Mouse (Mus musculus): Measurements from ENCODE around the gene 1600014C23Rik. TPM values are rescaled to one million over a fixed set of nuclear protein-coding genes. Genes with fewer than 3 reads are reported as not detected.

1600014C23Rik gene
- not detected in 2 replicates for polyA plus RNA-seq (2012; ENCODE audit: low replicate concordance)

DNA sequence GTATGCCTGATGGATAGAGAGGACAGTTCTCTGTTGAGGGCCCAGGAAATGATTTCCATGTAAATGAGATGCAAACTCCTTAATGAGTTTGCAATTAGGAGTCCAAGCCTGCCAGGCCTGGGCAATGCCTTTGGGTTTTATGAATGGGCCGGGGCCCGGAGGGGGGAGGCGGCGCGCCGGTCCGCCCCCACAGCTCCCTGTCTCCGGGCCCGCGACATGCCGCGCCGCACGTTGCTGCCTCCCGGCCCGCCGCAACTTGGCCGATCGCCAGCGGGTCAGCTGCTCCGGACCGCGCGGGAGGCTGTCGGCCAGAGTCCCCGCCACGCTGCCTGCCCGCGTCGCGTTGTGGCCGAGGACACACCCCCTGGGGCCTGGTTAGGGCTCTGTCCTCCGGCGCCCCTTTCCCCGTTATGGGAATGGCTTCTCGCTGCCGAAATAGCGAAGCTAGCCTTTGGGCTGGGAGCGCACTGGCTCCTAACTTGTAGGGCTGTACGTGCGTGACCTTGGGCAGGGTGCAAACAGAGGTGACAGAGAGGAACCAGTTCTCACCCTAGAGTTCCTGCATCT lies at the start of gene 1600014C23Rik:
1600014C23Rik (minus strand) TSS at position 110 of the 567 bp plus-strand sequence.

DNA sequence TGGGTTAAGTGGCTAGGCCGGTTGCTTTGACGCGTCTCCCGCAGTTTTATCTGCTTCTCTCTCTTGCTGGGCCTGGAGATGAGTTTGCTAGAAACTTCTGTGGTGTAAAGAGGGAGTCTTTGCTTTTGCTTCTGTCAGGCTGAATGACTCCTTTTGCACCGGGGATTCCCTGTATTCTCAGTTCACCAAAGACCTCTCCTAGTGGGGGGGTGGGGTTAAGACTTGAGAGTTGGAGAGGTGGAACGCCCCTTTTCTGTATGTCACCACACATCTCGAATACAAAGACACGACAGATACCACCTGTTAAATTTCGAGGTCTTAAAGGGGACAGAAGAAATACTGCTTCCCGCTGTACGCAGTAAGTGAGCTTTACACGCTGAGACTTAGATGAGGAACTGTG lies 46.9 kb downstream of the 1600014C23Rik start, which contains the start of gene Tmem63b:
Tmem63b (minus strand) TSS at position 190 of the 400 bp plus-strand sequence.

DNA sequence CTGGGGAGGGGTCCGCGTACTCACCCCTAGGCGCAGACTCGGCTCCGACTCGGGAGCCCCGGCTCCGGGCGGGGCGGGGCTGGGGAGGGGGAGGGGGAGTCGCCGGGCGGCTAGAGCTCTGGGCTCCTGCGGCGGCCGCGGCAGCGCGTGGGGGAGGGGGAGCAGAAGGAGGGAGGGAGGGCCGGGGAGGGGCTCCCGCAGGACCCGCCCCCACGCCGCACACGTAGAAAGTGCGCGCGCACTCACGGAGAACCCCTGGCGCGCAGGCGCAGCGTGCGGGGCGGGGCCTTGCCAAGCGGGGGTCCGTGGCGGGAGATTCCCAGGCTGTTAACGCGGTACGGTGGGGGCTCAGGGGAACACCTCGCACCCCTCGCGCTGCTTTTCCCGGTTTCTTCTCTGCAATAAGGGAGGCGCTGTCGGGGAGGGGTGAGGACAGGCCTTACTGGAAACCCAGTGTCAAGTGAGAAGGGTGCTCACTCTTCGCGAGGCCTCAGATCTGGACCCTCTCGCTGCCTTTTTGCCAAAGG lies 47.5 kb downstream of the 1600014C23Rik start, which contains the start of gene Mrpl14:
Mrpl14 (plus strand) TSS at position 230 of the 527 bp plus-strand sequence.

Other genes starting within 250 kb of the 1600014C23Rik start
- gene Aars2, start 227.0 kb downstream of the 1600014C23Rik start, polyA plus RNA-seq (2012; ENCODE audit: low replicate concordance) = 28.0 and 38.6 TPM in 2 replicates
- not detected in 2 replicates for gene Tcte1, start 210.4 kb downstream of the 1600014C23Rik start, polyA plus RNA-seq (2012; ENCODE audit: low replicate concordance)
- gene Tmem151b, start 184.2 kb downstream of the 1600014C23Rik start, polyA plus RNA-seq (2012; ENCODE audit: low replicate concordance) = 0.25 and 0.41 TPM in 2 replicates
- 18.6 and 19.9 TPM in 2 replicates for gene Nfkbie, start 178.1 kb downstream of the 1600014C23Rik start, polyA plus RNA-seq (2012; ENCODE audit: low replicate concordance)
- 20.6 and 32.4 TPM in 2 replicates for gene Slc35b2, start 170.0 kb downstream of the 1600014C23Rik start, polyA plus RNA-seq (2012; ENCODE audit: low replicate concordance)
- 105 and 723 TPM in 2 replicates for gene Hsp90ab1, start 160.6 kb downstream of the 1600014C23Rik start, polyA plus RNA-seq (2012; ENCODE audit: low replicate concordance)
- 95.2 and 797 TPM in 2 replicates for gene Slc29a1, start 134.2 kb downstream of the 1600014C23Rik start, polyA plus RNA-seq (2012; ENCODE audit: low replicate concordance)
- gene Mymx, start 131.7 kb downstream of the 1600014C23Rik start, polyA plus RNA-seq (2012; ENCODE audit: low replicate concordance) = not detected in 2 replicates
- gene Capn11, start 74.5 kb downstream of the 1600014C23Rik start, polyA plus RNA-seq (2012; ENCODE audit: low replicate concordance) = 0.09 TPM in 1 of 2 replicates, not detected in the other
- gene Mrpl14, start 47.5 kb downstream of the 1600014C23Rik start, polyA plus RNA-seq (2012; ENCODE audit: low replicate concordance) = 84.6 and 199 TPM in 2 replicates
- 14.6 and 19.7 TPM in 2 replicates for gene Tmem63b, start 46.9 kb downstream of the 1600014C23Rik start, polyA plus RNA-seq (2012; ENCODE audit: low replicate concordance)

Measured in leukemia stem cell, adult 10-12 weeks (primary cell).